Mouse (Mus musculus) NIH3T3 (cell line): ENCODE data around the gene Gdf9.
"Not testable (repeated sequence)": the region's sequence is repeated elsewhere in the genome, so short reads cannot be mapped to it uniquely, and the experiment has no call there.

ENCODE experiments used
- DNase-seq: peaks from one replicate; pipeline ENCODE4 v3.0.0-alpha.2; 2012; ENCODE audit warnings: low read depth

The Gdf9 gene

GRCm38 (mm10) chr11:53430670-53431346 is at the start of gene Gdf9, which contains the start of gene Uqcrq:
Gdf9 (plus strand) TSS chr11:53431023.
Uqcrq (minus strand) TSS chr11:53430831.
- DNase-seq = peak; percentile 99

GRCm38 (mm10) chr11:53383758-53384428 is 46.9 kb upstream of the Gdf9 start:
- DNase-seq = no peak

GRCm38 (mm10) chr11:53393856-53394255 is 37.0 kb upstream of the Gdf9 start:
- no peak for DNase-seq

GRCm38 (mm10) chr11:53403638-53404037 is 27.2 kb upstream of the Gdf9 start:
- DNase-seq = no peak

GRCm38 (mm10) chr11:53411738-53412137 is 19.1 kb upstream of the Gdf9 start:
- DNase-seq = peak; percentile 50

- DNase-seq = no peak
Observed at GRCm38 (mm10) chr11:53413871-53414270, 17.0 kb upstream of the Gdf9 start.

GRCm38 (mm10) chr11:53418048-53418447 is 12.8 kb upstream of the Gdf9 start:
- DNase-seq = no peak

GRCm38 (mm10) chr11:53423036-53423435 is 7.8 kb upstream of the Gdf9 start, which contains the start of gene Leap2:
Leap2 (minus strand) TSS chr11:53423170.
- no peak for DNase-seq

- peak; percentile 25 for DNase-seq
Observed at GRCm38 (mm10) chr11:53424826-53425225, 6.0 kb upstream of the Gdf9 start.

GRCm38 (mm10) chr11:53425251-53425650 is 5.6 kb upstream of the Gdf9 start:
- DNase-seq = no peak

GRCm38 (mm10) chr11:53425711-53426255 is 5.0 kb upstream of the Gdf9 start:
- DNase-seq = no peak

- DNase-seq = not testable (repeated sequence)
Observed at GRCm38 (mm10) chr11:53426914-53427313, 3.9 kb upstream of the Gdf9 start.

GRCm38 (mm10) chr11:53427993-53428715 is 2.7 kb upstream of the Gdf9 start:
- DNase-seq = no peak

GRCm38 (mm10) chr11:53428716-53429057 is 2.1 kb upstream of the Gdf9 start:
- no peak for DNase-seq

GRCm38 (mm10) chr11:53429182-53429581 is 1.6 kb upstream of the Gdf9 start:
- no peak for DNase-seq

- no peak for DNase-seq
Observed at GRCm38 (mm10) chr11:53430300-53430669, 538 bp upstream of the Gdf9 start.

GRCm38 (mm10) chr11:53431347-53432056 is 679 bp downstream of the Gdf9 start:
- peak; percentile 62 for DNase-seq

GRCm38 (mm10) chr11:53433057-53433456 is 2.2 kb downstream of the Gdf9 start:
- no peak for DNase-seq

GRCm38 (mm10) chr11:53435504-53435903 is 4.7 kb downstream of the Gdf9 start:
- DNase-seq = no peak

- no peak for DNase-seq
Observed at GRCm38 (mm10) chr11:53436338-53436737, 5.5 kb downstream of the Gdf9 start.

GRCm38 (mm10) chr11:53441921-53442320 is 11.1 kb downstream of the Gdf9 start:
- no peak for DNase-seq

- DNase-seq = peak; percentile 43
Observed at GRCm38 (mm10) chr11:53443861-53444260, 13.0 kb downstream of the Gdf9 start.
